Mouse (Mus musculus) 416B (cell line): ENCODE measurements around the gene Zfp11.
"Not testable (repeated sequence)": the region's sequence is repeated elsewhere in the genome, so short reads cannot be mapped to it uniquely, and the experiment has no call there.

ENCODE experiments used
- DNase-seq: peaks from one replicate; pipeline ENCODE4 v3.0.0; 2011; ENCODE audit warnings: low read depth

Zfp11 gene

DNA sequence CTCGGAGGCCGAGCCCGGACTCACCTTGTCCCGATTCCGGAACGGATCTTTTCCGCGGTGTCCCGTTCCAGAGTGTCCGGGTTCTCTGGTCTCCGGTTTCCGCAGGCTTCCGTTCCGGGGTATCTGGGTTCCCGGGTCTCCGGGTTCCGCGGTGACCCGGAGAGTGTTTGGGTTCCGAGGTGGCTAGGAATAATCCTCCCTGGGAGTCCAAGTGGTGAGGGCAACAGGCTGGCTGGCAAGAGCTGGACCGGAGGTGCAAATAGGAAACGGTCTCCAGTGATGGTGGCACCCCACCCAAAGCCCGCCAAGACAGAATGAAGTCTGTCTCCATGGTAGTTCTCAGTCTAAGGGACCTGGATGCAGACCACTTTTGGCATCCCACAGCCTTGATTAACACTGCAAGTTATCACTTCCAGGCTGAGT lies at the start of gene Zfp11:
Zfp11 (minus strand) TSS at position 64 of the 423 bp plus-strand sequence.
- no peak for DNase-seq

DNA sequence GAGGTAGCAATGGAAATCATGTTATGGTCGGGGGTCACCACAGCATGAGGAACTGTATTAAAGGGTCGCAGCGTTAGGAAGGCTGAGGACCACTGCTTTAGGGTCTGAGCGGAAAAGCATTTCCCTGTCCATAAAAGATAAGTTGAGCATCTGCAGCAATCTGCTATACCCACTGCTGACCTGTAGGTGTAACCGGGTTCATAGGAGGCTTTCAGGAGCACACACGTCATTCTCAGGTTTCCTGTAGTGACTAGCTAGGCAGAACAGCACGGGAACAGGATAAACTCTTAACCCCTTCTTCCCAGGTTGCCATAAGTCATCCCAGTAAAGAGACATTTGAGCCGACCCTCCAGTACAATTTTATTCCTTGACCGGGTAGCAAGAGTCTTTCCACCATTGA lies 47.1 kb upstream of the Zfp11 start:
- DNase-seq: peak; percentile 42

DNA sequence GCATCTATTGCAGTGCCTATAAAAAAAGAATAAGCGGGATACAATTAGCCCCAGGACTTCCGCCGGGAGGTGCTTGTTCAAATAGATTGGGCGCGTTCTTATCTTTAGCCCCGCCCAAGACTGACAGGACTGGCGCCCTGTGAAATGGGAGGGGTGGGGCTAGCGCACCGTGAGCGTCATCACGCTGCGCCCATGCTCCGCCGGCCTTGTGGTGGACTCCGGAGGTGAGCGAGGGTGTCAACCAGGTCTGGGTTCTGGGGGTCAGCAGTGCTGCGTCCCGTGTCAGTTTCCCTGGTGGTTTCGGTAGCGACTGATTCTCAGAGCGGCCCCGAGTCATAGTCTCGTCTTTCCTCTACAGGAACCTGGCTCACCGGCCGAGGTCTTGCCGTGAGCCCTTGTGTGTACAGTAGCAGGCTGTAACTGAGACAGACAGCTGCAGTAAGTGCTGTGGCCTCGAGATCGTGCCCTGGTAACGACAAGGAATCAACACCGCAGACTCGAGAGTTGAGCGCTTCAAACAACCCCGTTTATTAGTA lies 45.5 kb upstream of the Zfp11 start, which contains the start of gene Mrps17:
Mrps17 (plus strand) TSS at position 172 of the 536 bp plus-strand sequence.
- DNase-seq: peak; percentile 97

DNA sequence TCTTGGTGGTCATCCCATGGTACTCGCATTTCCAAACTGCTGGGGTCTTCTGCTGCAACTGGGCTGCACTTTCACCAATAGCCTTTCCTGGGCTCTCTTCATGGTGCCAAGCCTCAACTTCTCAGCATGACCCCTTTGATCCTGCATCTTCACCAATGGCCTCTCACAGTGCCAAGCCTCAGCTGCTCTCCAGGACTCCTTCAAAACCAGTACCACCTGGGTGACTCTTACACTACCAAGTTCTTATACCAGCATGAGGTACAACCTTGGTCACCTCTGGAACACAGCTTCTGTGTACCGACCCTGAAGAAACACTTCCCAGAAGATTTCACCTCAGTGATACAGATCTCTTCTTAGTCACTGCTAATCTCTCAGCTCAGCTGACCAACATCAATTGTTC lies 38.5 kb upstream of the Zfp11 start, which contains the start of gene Sept14:
Sept14 (minus strand) TSS at position 101 of the 400 bp plus-strand sequence.
- no peak for DNase-seq

GRCm38 (mm10) chr5:129703368-129703767 lies 33.5 kb upstream of the Zfp11 start:
- peak; percentile 87 for DNase-seq

DNA sequence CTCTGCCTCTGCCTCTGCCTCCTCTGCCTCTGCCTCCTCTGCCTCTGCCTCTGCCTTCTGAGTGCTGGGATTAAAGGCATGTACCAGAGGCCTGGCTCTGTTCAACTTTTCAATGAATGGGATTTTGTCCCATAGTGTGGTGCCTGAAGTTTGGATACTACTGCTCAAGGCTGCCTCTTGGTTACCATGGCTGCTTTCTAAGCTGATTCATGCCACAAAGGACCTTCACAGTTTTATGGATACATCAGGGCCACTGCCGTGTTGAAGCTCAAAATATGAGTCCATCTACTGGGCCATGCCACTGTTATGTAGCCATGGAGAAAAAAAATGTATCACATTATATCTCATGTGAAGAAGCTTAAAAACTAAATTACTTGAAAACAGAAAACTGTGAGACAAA lies 31.8 kb upstream of the Zfp11 start:
- DNase-seq: no peak

- DNase-seq: no peak
Measured at GRCm38 (mm10) chr5:129700506-129700905, 30.6 kb upstream of the Zfp11 start.

DNA sequence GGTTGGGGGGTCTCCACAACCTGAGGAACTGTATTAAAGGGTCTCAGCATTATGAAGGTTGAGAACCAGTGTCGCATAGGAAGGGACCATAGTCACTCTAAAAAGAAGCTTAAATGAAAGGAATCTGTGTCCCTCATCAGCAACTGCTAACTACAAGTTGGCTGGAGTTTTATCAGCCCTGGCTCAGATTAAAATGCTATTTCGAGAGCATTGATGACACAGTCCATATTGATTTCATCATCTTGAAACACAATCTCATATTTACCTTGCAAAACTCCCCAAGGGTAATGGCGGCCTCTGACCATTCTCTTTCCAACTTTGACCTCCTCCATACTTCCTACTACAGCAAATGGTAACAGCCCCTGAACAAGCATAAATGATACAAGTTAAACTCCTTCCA lies 20.6 kb upstream of the Zfp11 start:
- DNase-seq: no peak

- DNase-seq: no peak
Measured at GRCm38 (mm10) chr5:129687621-129688020, 17.7 kb upstream of the Zfp11 start.

DNA sequence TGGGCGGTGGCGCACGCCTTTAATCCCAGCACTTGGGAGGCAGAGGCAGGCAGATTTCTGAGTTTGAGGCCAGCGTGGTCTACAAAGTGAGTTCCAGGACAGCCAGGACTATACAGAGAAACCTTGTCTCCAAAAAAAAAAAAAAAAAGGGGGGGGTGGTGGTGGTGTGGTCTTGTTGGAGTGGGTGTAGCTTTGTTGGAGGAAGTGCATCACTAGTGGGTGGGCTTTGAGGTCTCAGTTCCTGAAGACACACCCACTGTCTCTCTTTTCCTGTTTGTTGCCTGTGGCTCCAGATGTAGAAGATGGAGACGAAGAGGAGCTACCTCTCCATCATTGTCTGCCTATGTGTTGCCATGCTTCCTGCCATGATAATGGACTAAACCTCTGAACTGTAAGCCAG lies 15.2 kb upstream of the Zfp11 start:
- not testable (repeated sequence) for DNase-seq

GRCm38 (mm10) chr5:129669453-129670035 lies 355 bp downstream of the Zfp11 start:
- DNase-seq: no peak

DNA sequence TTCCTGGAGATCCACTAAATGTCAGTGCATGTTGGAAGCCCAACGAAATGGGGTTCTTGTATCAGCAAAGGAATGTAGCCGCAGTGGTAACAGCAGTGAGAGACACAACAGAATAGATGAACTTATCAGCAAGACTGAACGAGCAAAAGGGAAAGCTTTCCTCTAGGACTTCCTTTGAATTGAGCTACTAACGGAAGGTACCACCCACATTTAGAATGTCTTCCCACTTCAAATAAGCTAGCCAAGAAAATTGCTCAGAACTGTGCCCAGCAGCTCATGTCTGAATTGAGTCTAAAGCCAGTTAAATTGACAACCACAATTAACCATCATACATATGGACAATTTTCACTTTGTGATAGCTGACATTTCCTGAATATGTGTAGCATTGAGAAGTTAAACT lies 2.0 kb downstream of the Zfp11 start:
- DNase-seq: no peak

DNA sequence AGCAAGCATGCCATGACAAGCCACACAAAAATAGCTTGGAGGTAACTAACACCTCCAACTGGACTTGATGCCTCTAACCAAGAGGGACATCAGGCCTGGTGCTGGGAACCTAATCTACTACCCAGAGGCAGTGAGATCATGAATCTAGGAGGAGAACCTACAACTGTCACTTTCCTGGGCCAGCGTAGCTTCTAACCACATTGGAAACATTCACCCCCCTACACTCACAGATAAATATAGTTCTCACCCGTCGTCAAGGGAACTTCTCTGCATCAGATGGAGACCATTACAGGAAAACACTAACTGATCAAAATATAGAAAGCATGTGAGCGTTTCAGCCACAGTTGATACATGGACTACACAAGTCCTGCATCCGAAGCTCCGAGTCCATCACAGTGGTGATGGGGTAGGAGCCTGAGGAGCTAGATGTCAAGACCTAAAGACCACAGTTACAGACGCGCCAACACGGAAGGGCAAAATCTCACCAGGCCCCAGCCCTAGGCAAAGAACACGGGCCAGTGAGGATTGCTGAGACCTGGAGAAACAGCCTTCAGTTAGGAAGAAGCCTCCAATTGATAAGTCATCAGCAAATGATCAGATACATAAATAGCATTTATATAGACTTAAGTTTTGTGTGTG lies 3.5 kb downstream of the Zfp11 start:
- DNase-seq: no peak

- DNase-seq: no peak
Measured at GRCm38 (mm10) chr5:129664090-129664489, 5.8 kb downstream of the Zfp11 start.

- no peak for DNase-seq
Measured at GRCm38 (mm10) chr5:129657931-129658330, 12.0 kb downstream of the Zfp11 start.

GRCm38 (mm10) chr5:129657016-129657415 lies 12.9 kb downstream of the Zfp11 start:
- no peak for DNase-seq

DNA sequence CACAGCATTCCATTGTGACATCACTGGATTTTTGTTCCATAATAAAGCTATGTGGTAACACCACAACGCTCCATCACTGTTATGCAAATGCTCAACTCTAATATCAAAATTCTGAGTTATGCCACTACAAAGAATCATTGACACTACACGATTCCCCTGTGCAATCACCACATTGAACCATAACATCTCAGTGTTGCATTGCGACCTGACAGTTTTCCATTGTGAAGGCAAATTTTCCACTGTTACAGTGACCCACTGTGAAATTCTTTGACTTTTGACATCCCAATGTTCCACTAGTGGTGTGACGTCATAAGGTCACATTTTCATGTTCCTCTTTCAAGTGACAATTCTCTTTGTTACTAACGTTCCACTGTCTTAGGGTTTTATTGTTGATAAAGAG lies 19.0 kb downstream of the Zfp11 start:
- no peak for DNase-seq

GRCm38 (mm10) chr5:129632270-129633250 lies 37.3 kb downstream of the Zfp11 start:
- DNase-seq: not testable (repeated sequence)

DNA sequence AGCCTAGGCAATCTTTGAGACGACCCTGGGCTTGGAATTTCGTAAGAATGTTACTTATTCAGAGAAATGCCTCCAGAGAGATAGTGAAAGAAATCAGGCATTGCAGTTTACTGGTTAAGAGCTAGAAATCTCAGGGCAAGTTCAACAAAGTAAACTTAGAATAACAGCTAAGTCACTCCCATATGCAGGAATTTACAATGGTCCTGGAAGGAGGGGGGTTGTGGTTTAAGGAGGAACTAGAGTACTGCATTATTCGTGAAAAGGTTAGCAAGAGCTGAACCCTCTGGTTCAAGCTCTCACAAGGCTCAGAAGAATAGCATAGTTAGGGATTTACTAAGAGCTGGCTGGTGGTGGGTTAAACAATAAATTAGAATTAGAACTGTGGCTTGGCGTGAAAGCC lies 43.3 kb downstream of the Zfp11 start:
- not testable (repeated sequence) for DNase-seq

DNA sequence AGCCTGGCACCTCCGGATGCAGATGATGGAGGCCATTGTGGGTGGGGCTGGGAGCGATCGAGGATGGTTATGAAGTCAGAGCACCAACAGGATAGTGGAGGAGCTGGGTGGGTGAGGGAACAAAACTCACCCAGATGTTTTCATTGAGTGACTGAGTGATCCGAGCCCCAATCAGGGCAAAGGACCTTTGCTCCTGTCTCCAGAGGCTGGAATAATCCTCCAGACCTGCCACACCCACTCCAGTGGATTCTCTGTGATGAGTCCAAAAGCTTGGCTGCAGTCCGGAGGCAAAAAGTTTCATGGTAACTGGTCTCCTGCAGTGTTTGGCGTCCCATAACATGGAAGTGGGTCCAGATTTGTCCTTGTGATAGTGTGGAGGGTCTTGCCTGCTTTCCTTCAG lies 43.8 kb downstream of the Zfp11 start:
- no peak for DNase-seq

DNA sequence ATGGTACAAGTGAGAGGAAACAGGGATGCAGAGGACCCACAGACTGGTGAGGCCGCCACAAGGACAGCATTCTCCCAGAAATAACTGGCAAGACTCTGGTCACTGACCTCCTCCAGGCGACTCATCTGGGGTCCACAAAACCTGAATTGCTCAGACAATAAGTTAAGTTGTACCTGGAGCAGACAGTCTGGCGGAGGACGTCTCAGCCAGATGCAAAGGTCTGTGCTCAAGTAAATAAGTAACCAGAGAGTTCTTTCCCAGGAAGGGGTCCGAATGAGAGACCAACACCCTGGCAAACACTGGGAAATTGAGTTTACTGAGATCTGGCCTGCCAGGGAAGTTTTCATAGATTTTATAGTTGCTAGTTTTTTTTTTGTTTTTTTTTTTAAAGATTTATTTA lies 48.5 kb downstream of the Zfp11 start:
- no peak for DNase-seq

GRCm38 (mm10) chr5:129620600-129620999 lies 49.3 kb downstream of the Zfp11 start:
- DNase-seq: peak; percentile 15
